In the genomic region with DNA sequence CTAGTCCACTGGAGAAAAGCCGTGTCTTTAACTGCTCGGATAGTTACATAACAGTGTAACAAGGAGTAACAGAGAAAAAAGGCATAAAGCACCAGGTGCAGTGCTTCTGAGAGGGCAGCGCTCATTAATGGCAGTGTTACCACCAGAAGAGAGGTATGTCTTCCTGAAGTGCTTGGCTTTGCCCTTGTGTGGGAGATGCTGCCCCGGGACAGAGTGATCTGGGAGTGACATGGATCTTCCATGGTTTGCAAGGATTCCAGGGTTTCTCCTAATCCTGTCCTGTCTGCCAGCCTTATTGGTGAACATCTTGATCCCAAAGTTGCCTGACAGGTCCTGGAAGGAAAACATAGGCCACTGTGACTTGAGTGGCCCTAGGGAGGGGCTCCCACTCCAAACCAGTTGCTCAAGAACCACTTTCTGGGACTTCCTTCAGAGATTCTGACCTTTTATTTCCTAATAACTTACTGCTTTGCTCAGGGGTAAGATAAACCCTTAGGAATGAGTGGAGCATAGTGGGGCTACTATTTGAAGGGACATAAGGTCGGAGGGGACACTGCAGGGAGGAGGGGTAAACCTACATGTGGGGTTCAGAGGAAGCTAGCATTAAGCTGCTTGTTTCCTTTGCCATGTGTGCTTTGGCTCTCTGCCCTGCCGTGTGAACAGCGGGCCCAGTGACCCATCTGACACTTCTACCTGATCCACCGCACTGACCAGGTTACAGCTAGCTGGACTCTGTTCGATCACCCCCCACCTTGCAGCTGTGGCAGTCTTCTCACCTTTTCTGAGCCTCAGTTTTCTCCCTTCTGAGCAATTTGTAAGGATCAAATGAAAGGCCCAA, we compare ENCODE assay signal across 15 mouse cellular contexts. TPM values are rescaled to one million over a fixed set of nuclear protein-coding genes. Genes with fewer than 3 reads are reported as not detected.
A peak's percentile ranks its signal among the peaks of the same experiment; 100 is the strongest.
DNase-seq lines count a peak whose midpoint lies in the region; ATAC-seq and TF ChIP-seq lines count a peak whose summit lies in the region.
"Had no signal": no experiment of that assay in that cellular context is flagged by ENCODE, and none has a peak within 500 bp of the region (broad histone marks: within the 10 kb centered on the region; RNA-seq: fewer than 3 reads in every experiment).

No protein-coding gene starts in this region.

- no peak for TF ChIP-seq CTCF in small intestine, adult 2 months (IDR thresholded peaks at IDR 0.05; ENCODE audit: extremely low read depth, insufficient read length, insufficient replicate concordance, low read depth, low read length)

- ATAC-seq in liver, embryonic 11.5 days (replicated peaks; ENCODE audit: low FRiP score), result no peak
- no peak for ATAC-seq in hindbrain, embryonic 11.5 days (ENCODE audit: low FRiP score)

- intact Hi-C loops in heart, postnatal 14 days (cut with DNase I), result no loop called here

- no peak overlapping the region for H3K9ac ChIP-seq in liver, embryonic 11.5 days (ENCODE audit: low read depth, low read length)
- no peak overlapping the region for H3K9ac ChIP-seq in hindbrain, embryonic 11.5 days (ENCODE audit: low read depth, low read length)
- H3K9ac ChIP-seq: heart, embryonic 12.5 days; hindbrain, embryonic 15.5 days; limb, embryonic 13.5 days; neural tube, embryonic 13.5 days had no signal

- no peaks in the 10 kb centered on the region; the same call in 1 of the 2 replicates for H3K4me1 ChIP-seq in liver, embryonic 11.5 days (replicated peaks; ENCODE audit: control insufficient read depth, insufficient read depth, low read length)
- peaks cover 37% of the 10 kb centered on the region; the same call in 1 of the 2 replicates for H3K4me1 ChIP-seq in small intestine, adult 2 months (ENCODE audit: control insufficient read depth, insufficient read depth, insufficient read length, low read length)
- H3K4me1 ChIP-seq in hindbrain, embryonic 11.5 days (replicated peaks; ENCODE audit: control insufficient read depth, insufficient read depth, low read length), result no peaks in the 10 kb centered on the region
- H3K4me1 ChIP-seq: heart, embryonic 12.5 days; hindbrain, embryonic 15.5 days; neural tube, embryonic 13.5 days had no signal

- H3K4me2 ChIP-seq in liver, embryonic 11.5 days, result no peak overlapping the region
- H3K4me2 ChIP-seq in hindbrain, embryonic 11.5 days (replicated peaks; ENCODE audit: low read depth, low read length), result no peak overlapping the region
- H3K4me2 ChIP-seq: heart, embryonic 12.5 days; hindbrain, embryonic 15.5 days; limb, embryonic 13.5 days; neural tube, embryonic 13.5 days had no signal

- no peak for TF ChIP-seq POLR2A in small intestine, adult 2 months (IDR thresholded peaks at IDR 0.05; ENCODE audit: low read depth, low read length)

- no peak overlapping the region for H3K27ac ChIP-seq in liver, embryonic 11.5 days (ENCODE audit: low read depth, low read length)
- H3K27ac ChIP-seq in small intestine, adult 2 months (ENCODE audit: insufficient read depth, low read depth, low read length), result peak overlapping the region; percentile 73
- no peak overlapping the region for H3K27ac ChIP-seq in hindbrain, embryonic 11.5 days (ENCODE audit: low read depth, low read length)
- H3K27ac ChIP-seq: hindbrain, embryonic 15.5 days; limb, embryonic 13.5 days; neural tube, embryonic 13.5 days had no signal

- no peak overlapping the region for H3K4me3 ChIP-seq in liver, embryonic 11.5 days (ENCODE audit: low read depth, low read length)
- H3K4me3 ChIP-seq in small intestine, adult 2 months (ENCODE audit: low read depth, low read length), result no peak overlapping the region
- H3K4me3 ChIP-seq in hindbrain, embryonic 11.5 days (ENCODE audit: low read depth, low read length), result no peak overlapping the region
- H3K4me3 ChIP-seq: heart, embryonic 12.5 days; hindbrain, embryonic 15.5 days; limb, embryonic 13.5 days; neural tube, embryonic 13.5 days had no signal

- H3K36me3 ChIP-seq in liver, embryonic 11.5 days (ENCODE audit: control insufficient read depth, insufficient read depth, low read length), result no peaks in the 10 kb centered on the region
- H3K36me3 ChIP-seq in small intestine, adult 2 months (ENCODE audit: control insufficient read depth, insufficient read depth, low read length), result no peaks in the 10 kb centered on the region
- no peaks in the 10 kb centered on the region for H3K36me3 ChIP-seq in hindbrain, embryonic 11.5 days (ENCODE audit: control insufficient read depth, insufficient read depth, low read length)
- H3K36me3 ChIP-seq: heart, embryonic 12.5 days; hindbrain, embryonic 15.5 days; limb, embryonic 13.5 days; neural tube, embryonic 13.5 days had no signal

- H3K9me3 ChIP-seq in liver, embryonic 11.5 days (ENCODE audit: control insufficient read depth, low read length), result no peaks in the 10 kb centered on the region
- no peaks in the 10 kb centered on the region for H3K9me3 ChIP-seq in hindbrain, embryonic 11.5 days (ENCODE audit: control insufficient read depth, low read length)
- H3K9me3 ChIP-seq: heart, embryonic 12.5 days; hindbrain, embryonic 15.5 days; limb, embryonic 13.5 days; neural tube, embryonic 13.5 days had no signal

- WGBS in liver, embryonic 11.5 days, result 82% methylated on average over 9 of the region's 9 CpGs
- 27% methylated on average over 9 of the region's 9 CpGs for WGBS in small intestine, adult 2 months
- WGBS in hindbrain, embryonic 11.5 days, result 88% methylated on average over 9 of the region's 9 CpGs

- no peaks in the 10 kb centered on the region for H3K27me3 ChIP-seq in liver, embryonic 11.5 days (replicated peaks; ENCODE audit: control insufficient read depth, insufficient read depth, low read length)
- no peaks in the 10 kb centered on the region for H3K27me3 ChIP-seq in small intestine, adult 2 months (ENCODE audit: control insufficient read depth, insufficient read depth, low read length)
- no peaks in the 10 kb centered on the region for H3K27me3 ChIP-seq in hindbrain, embryonic 11.5 days (ENCODE audit: control insufficient read depth, insufficient read depth, low read length)
- H3K27me3 ChIP-seq: heart, embryonic 12.5 days; hindbrain, embryonic 15.5 days; limb, embryonic 13.5 days; neural tube, embryonic 13.5 days had no signal

- peak; percentile 51 for DNase-seq in liver
- no peak for DNase-seq in liver, embryonic 11.5 days (ENCODE audit: low spot score)
- DNase-seq in kidney, postnatal 10 days, result peak; percentile 42
- peak; percentile 81 to 87 for DNase-seq in lung, adult 18-20 months
- DNase-seq in layer of hippocampus, adult 9-10 months (ENCODE audit: low spot score), result no peak
- DNase-seq in hindbrain, embryonic 11.5 days (ENCODE audit: low spot score), result no peak
- no peak for DNase-seq in heart, postnatal 14 days
- DNase-seq: cerebellum, postnatal 36 days; midbrain, embryonic 14.5 days had no signal

RNA-seq across cellular contexts. Expression of a gene that starts 27.5 kb away (rescaled TPM):
- 0.38 TPM in 1 of 2 replicates, not detected in the other for polyA plus RNA-seq in liver, embryonic 11.5 days (2014; fragmentation: Nextera tagmentation; extraction: Ambion mirVana)
- 3.8 TPM in 1 of 2 replicates, not detected in the other for polyA plus RNA-seq in small intestine, adult 2 months (2012; rRNA removed)
- polyA plus RNA-seq in hindbrain, embryonic 11.5 days (2014; fragmentation: Nextera tagmentation; extraction: Ambion mirVana), result 0.28 TPM in 1 of 2 replicates, not detected in the other
- total RNA-seq in heart, postnatal 14 days (2021), result not detected
- total RNA-seq: layer of hippocampus, postnatal 10 days had no signal
- polyA plus RNA-seq: heart, embryonic 12.5 days had no signal

RNA-seq across cellular contexts. Expression of a gene that starts 37.2 kb away (rescaled TPM):
- polyA plus RNA-seq in liver, embryonic 11.5 days (2014; fragmentation: Nextera tagmentation; extraction: Ambion mirVana), result 2.3 and 3.6 TPM in 2 replicates
- 133 and 320 TPM in 2 replicates for polyA plus RNA-seq in small intestine, adult 2 months (2012; rRNA removed)
- polyA plus RNA-seq in hindbrain, embryonic 11.5 days (2014; fragmentation: Nextera tagmentation; extraction: Ambion mirVana), result 0.74 and 1.4 TPM in 2 replicates
- total RNA-seq in heart, postnatal 14 days (2021), result 10 to 100 TPM; 14.3 to 17.4 TPM

RNA-seq across cellular contexts. Expression of a gene that starts 41.7 kb away (rescaled TPM):
- 2.3 and 2.5 TPM in 2 replicates for polyA plus RNA-seq in liver, embryonic 11.5 days (2014; fragmentation: Nextera tagmentation; extraction: Ambion mirVana)
- 56.9 and 186 TPM in 2 replicates for polyA plus RNA-seq in small intestine, adult 2 months (2012; rRNA removed)
- 2.6 and 3.3 TPM in 2 replicates for polyA plus RNA-seq in hindbrain, embryonic 11.5 days (2014; fragmentation: Nextera tagmentation; extraction: Ambion mirVana)
- total RNA-seq in heart, postnatal 14 days (2021), result 10 to 100 TPM; 43.2 to 55.0 TPM

Comparison
In these comparisons a context has a peak if more than half of its experiments do, and no peak if none do; other contexts are left out.
1. DNase-seq: peak in liver (single experiment), kidney, postnatal 10 days (single experiment) and lung, adult 18-20 months (2 of 2); none in liver, embryonic 11.5 days (single experiment), layer of hippocampus, adult 9-10 months (single experiment), hindbrain, embryonic 11.5 days (single experiment) and heart, postnatal 14 days (0 of 2).
2. RNA of a gene that starts 37.2 kb away (polyA plus RNA-seq): 133 to 320 TPM in small intestine, adult 2 months; 2.3 to 3.6 TPM in liver, embryonic 11.5 days and 0.74 to 1.4 TPM in hindbrain, embryonic 11.5 days; every median in the first group is over 10 times any median in the second.
3. RNA of a gene that starts 41.7 kb away (polyA plus RNA-seq): 56.9 to 186 TPM in small intestine, adult 2 months; 2.6 to 3.3 TPM in hindbrain, embryonic 11.5 days and 2.3 to 2.5 TPM in liver, embryonic 11.5 days; every median in the first group is over 10 times any median in the second.